Mouse (Mus musculus) kidney, embryonic 14.5 days (tissue): ENCODE data around the gene Stag3. TPM values are rescaled to one million over a fixed set of nuclear protein-coding genes. Genes with fewer than 3 reads are reported as not detected.

Experiments
- ATAC-seq: fragments of 200-750 bp; cut with Nextera tagmentation; 2 replicates; pipeline ENCODE4 v1.8.0; 2017; ENCODE audit warnings: moderate number of reproducible peaks, mild to moderate bottlenecking, moderate TSS enrichment, moderate library complexity; ENCODE audit not compliant: low FRiP score, low TSS enrichment
- H3K27ac ChIP-seq: fragments of 300-500 bp; sonication (generic); 2 replicates; pipeline ENCODE4 v1.5.1; 2014; ENCODE audit warnings: low read depth, mild to moderate bottlenecking, low read length, moderate library complexity, mixed read lengths
- H3K27me3 ChIP-seq: fragments of 300-500 bp; sonication (generic); 2 replicates; pipeline ENCODE4 v1.6.1; 2014; ENCODE audit warnings: mild to moderate bottlenecking, low read length; ENCODE audit not compliant: control insufficient read depth, insufficient read depth
- H3K36me3 ChIP-seq: fragments of 300-500 bp; sonication (generic); 2 replicates; pipeline ENCODE4 v1.6.1; 2014; ENCODE audit warnings: low read length, mixed read lengths; ENCODE audit not compliant: control insufficient read depth, insufficient read depth
- H3K4me1 ChIP-seq: fragments of 300-500 bp; sonication (generic); 2 replicates; pipeline ENCODE4 v1.6.1; 2014; ENCODE audit warnings: low read length, mixed read lengths; ENCODE audit not compliant: control insufficient read depth, insufficient read depth
- H3K4me2 ChIP-seq: fragments of 300-500 bp; sonication (generic); replicated peaks from 2 replicates; pipeline ENCODE4 v1.6.1; 2014; ENCODE audit warnings: low read depth, mild to moderate bottlenecking, low read length
- H3K4me3 ChIP-seq: fragments of 300-500 bp; sonication (generic); 2 replicates; pipeline ENCODE4 v1.5.1; 2014; ENCODE audit warnings: mild to moderate bottlenecking, low read length
- H3K9ac ChIP-seq: fragments of 300-500 bp; sonication (generic); 2 replicates; pipeline ENCODE4 v1.6.1; 2014; ENCODE audit warnings: low read depth, mild to moderate bottlenecking, low read length, moderate library complexity
- H3K9me3 ChIP-seq: fragments of 300-500 bp; sonication (generic); 2 replicates; pipeline ENCODE4 v1.6.1; 2016; ENCODE audit warnings: low read length; ENCODE audit not compliant: control insufficient read depth
- WGBS: fragments of 180-500 bp; shearing (Covaris S2); extraction: QIAGEN DNeasy Blood & Tissue Kit; methylation state at CpG from one replicate; pipeline ENCODE4 v1.1.7; 2014; 5-methylcytosine and 5-hydroxymethylcytosine counted together
- polyA plus RNA-seq: library from polyadenylated mRNA; unstranded; fragments of >200 nt; fragmentation: Nextera tagmentation; extraction: Ambion mirVana; gene quantifications from 2 replicates; pipeline ENCODE4 v1.2.1, GENCODE M21; 2014

Stag3 gene
- polyA plus RNA-seq, 1 experiment from 2014 or later: 4.5 TPM

GRCm38 (mm10) chr5:138256966-138257584 is 23.0 kb upstream of the Stag3 start:
- ATAC-seq: no peak
- 93% methylated on average over 10 of the region's 10 CpGs for WGBS
- Histone ChIP-seq H3K9me3 (no peaks in the 10 kb centered on the region), H3K4me2 (no peak overlapping the region), H3K27ac (no peak overlapping the region), H3K4me1 (peaks cover 10% of the 10 kb centered on the region; the same call in 1 of the 2 replicates), H3K9ac (no peak overlapping the region), H3K27me3 (no peaks in the 10 kb centered on the region), H3K4me3 (no peak overlapping the region), H3K36me3 (peaks cover 36% of the 10 kb centered on the region)

GRCm38 (mm10) chr5:138257585-138257978 is 22.5 kb upstream of the Stag3 start:
- Histone ChIP-seq H3K4me3 (no peak overlapping the region), H3K4me1 (peaks cover 14% of the 10 kb centered on the region; the same call in 1 of the 2 replicates), H3K27me3 (no peaks in the 10 kb centered on the region), H3K9ac (no peak overlapping the region), H3K36me3 (peaks cover 37% of the 10 kb centered on the region), H3K4me2 (no peak overlapping the region), H3K27ac (no peak overlapping the region), H3K9me3 (no peaks in the 10 kb centered on the region)
- 96% methylated on average over 4 of the region's 4 CpGs for WGBS
- no peak for ATAC-seq

GRCm38 (mm10) chr5:138258078-138258477 is 22.0 kb upstream of the Stag3 start:
- H3K27ac ChIP-seq: no peak overlapping the region
- no peaks in the 10 kb centered on the region for H3K9me3 ChIP-seq
- H3K4me1 ChIP-seq: peaks cover 19% of the 10 kb centered on the region
- H3K9ac ChIP-seq: no peak overlapping the region
- peaks cover 37% of the 10 kb centered on the region for H3K36me3 ChIP-seq
- H3K27me3 ChIP-seq: no peaks in the 10 kb centered on the region
- 78% methylated on average over 3 of the region's 3 CpGs for WGBS
- no peak for ATAC-seq
- H3K4me3 ChIP-seq: no peak overlapping the region
- no peak overlapping the region for H3K4me2 ChIP-seq

- Histone ChIP-seq H3K9me3 (no peaks in the 10 kb centered on the region), H3K9ac (no peak overlapping the region), H3K27ac (no peak overlapping the region), H3K4me3 (no peak overlapping the region), H3K27me3 (no peaks in the 10 kb centered on the region), H3K4me2 (no peak overlapping the region), H3K36me3 (peaks cover 37% of the 10 kb centered on the region), H3K4me1 (peaks cover 21% of the 10 kb centered on the region)
- no peak for ATAC-seq
- WGBS: 84% methylated on average over 6 of the region's 6 CpGs
These were observed 21.5 kb upstream of the Stag3 start for GRCm38 (mm10) chr5:138258542-138258941.

DNA sequence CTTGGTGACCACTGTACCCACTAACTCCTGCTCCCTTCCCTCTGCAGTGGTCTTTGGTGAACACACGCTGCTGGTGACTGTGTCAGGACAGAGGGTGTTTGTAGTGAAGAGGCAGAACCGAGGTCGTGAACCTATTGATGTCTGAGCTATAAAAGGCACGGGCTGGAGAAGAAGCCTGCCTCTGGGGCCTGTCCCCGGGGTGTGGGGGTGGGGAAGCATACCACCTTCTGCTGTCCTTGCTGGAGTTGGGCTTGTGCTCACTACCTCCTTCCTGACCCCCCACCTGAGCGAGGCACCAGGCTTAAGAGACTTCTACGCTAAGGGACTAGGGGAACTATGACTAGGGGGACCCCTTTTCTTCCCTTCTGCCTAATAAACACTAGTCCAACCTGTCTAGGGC is 21.0 kb upstream of the Stag3 start:
- H3K9ac ChIP-seq: no peak overlapping the region
- WGBS: 44% methylated on average over 7 of the region's 7 CpGs

DNA sequence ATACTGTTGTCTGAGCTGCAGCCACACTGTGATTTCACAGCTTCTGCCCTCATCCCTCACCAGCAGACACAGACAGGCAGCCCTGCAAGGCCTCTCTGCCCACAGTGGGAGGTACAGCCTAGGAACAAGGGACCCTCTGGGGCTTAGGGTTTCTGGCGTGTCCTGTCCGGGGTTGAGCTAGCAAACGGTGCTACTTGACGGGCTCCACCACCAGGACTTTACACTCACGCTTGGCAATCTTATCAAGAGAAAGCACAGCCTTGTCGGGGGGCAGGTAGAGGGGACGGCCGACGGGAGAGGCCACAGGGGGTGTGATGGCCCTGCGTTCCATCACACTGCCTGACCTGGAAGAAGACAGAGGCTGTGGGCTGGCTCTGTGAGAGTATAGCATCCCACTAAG is 20.0 kb upstream of the Stag3 start:
- H3K9ac ChIP-seq: no peak overlapping the region
- no peak for ATAC-seq
- no peaks in the 10 kb centered on the region for H3K9me3 ChIP-seq
- no peak overlapping the region for H3K4me3 ChIP-seq
- WGBS: 87% methylated on average over 10 of the region's 10 CpGs
- peaks cover 37% of the 10 kb centered on the region for H3K36me3 ChIP-seq
- H3K4me2 ChIP-seq: no peak overlapping the region
- H3K27ac ChIP-seq: 0 out of 2 replicates have a peak overlapping the region, but pooled peaks have one; percentile 30
- H3K27me3 ChIP-seq: no peaks in the 10 kb centered on the region
- H3K4me1 ChIP-seq: peaks cover 16% of the 10 kb centered on the region

More for the DNA sequence above, 21.0 kb upstream of the Stag3 start:
- Histone ChIP-seq H3K27ac (no peak overlapping the region), H3K27me3 (no peaks in the 10 kb centered on the region), H3K36me3 (peaks cover 37% of the 10 kb centered on the region), H3K9me3 (no peaks in the 10 kb centered on the region), H3K4me1 (peaks cover 21% of the 10 kb centered on the region), H3K4me3 (no peak overlapping the region), H3K4me2 (no peak overlapping the region)
- no peak for ATAC-seq

GRCm38 (mm10) chr5:138260834-138261233 is 19.2 kb upstream of the Stag3 start:
- Histone ChIP-seq H3K4me2 (no peak overlapping the region), H3K4me3 (no peak overlapping the region), H3K27me3 (no peaks in the 10 kb centered on the region), H3K4me1 (peaks cover 16% of the 10 kb centered on the region), H3K36me3 (peaks cover 37% of the 10 kb centered on the region), H3K9ac (no peak overlapping the region), H3K9me3 (no peaks in the 10 kb centered on the region), H3K27ac (no peak overlapping the region)
- 89% methylated on average over 11 of the region's 11 CpGs for WGBS
- no peak for ATAC-seq

GRCm38 (mm10) chr5:138262001-138262400 is 18.0 kb upstream of the Stag3 start:
- ATAC-seq: no peak
- Histone ChIP-seq H3K9ac (no peak overlapping the region), H3K27ac (no peak overlapping the region), H3K4me3 (no peak overlapping the region), H3K9me3 (no peaks in the 10 kb centered on the region), H3K27me3 (no peaks in the 10 kb centered on the region), H3K4me1 (peaks cover 11% of the 10 kb centered on the region), H3K4me2 (no peak overlapping the region), H3K36me3 (peaks cover 37% of the 10 kb centered on the region)
- WGBS: 80% methylated on average over 4 of the region's 4 CpGs

- ATAC-seq: no peak
- no peak overlapping the region for H3K27ac ChIP-seq
- H3K4me3 ChIP-seq: peak overlapping the region; percentile 81
- peak overlapping the region; percentile 87 for H3K4me2 ChIP-seq
- no peaks in the 10 kb centered on the region for H3K9me3 ChIP-seq
- H3K36me3 ChIP-seq: peaks cover 37% of the 10 kb centered on the region
- peaks cover 11% of the 10 kb centered on the region for H3K4me1 ChIP-seq
- H3K27me3 ChIP-seq: no peaks in the 10 kb centered on the region
- 57% methylated on average over 18 of the region's 18 CpGs for WGBS
- H3K9ac ChIP-seq: peak overlapping the region; percentile 86
These were observed 17.3 kb upstream of the Stag3 start for GRCm38 (mm10) chr5:138262582-138263240.
